Mouse (Mus musculus) small intestine, adult 2 months (tissue): ENCODE data around the gene Rps6ka5. TPM values are rescaled to one million over a fixed set of nuclear protein-coding genes. Genes with fewer than 3 reads are reported as not detected.

Experiments used
- H3K27ac ChIP-seq: fragments of 200-500 bp; 2 replicates; pipeline ENCODE4 v1.5.1; 2012; ENCODE audit warnings: low read depth, low read length, control low read depth, inconsistent platforms; ENCODE audit not compliant: insufficient read depth
- H3K27me3 ChIP-seq: fragments of 200-500 bp; 2 replicates; pipeline ENCODE4 v1.6.1; 2012; ENCODE audit warnings: mild to moderate bottlenecking, moderate library complexity, low read length, inconsistent platforms; ENCODE audit not compliant: control insufficient read depth, insufficient read depth
- H3K36me3 ChIP-seq: fragments of 200-500 bp; 2 replicates; pipeline ENCODE4 v1.6.1; 2012; ENCODE audit warnings: mild to moderate bottlenecking, low read length, control low read depth, inconsistent platforms; ENCODE audit not compliant: control insufficient read depth, insufficient read depth
- H3K4me1 ChIP-seq: fragments of 200-500 bp; 2 replicates; pipeline ENCODE4 v1.6.1; 2012; ENCODE audit warnings: low read length, inconsistent platforms, mixed read lengths; ENCODE audit not compliant: control insufficient read depth, insufficient read depth, insufficient read length
- H3K4me3 ChIP-seq: fragments of 200-500 bp; 2 replicates; pipeline ENCODE4 v1.5.1; 2012; ENCODE audit warnings: low read depth, mild to moderate bottlenecking, control low read depth, inconsistent platforms, low read length, moderate library complexity
- CTCF ChIP-seq: fragments of 200-500 bp; IDR thresholded peaks from 2 replicates; pipeline ENCODE4 v1.5.1; 2012; ENCODE audit warnings: low read depth, mild to moderate bottlenecking, control low read depth, inconsistent platforms, low read length, moderate library complexity, mixed read lengths; ENCODE audit not compliant: insufficient replicate concordance, insufficient read length; ENCODE audit errors: extremely low read depth
- POLR2A ChIP-seq: fragments of 200-500 bp; IDR thresholded peaks from 2 replicates; pipeline ENCODE4 v1.6.1; 2012; ENCODE audit warnings: low read depth, mild to moderate bottlenecking, control low read depth, inconsistent platforms, low read length, moderate library complexity
- WGBS: fragments of 180-500 bp; shearing (Covaris S2); methylation state at CpG from one replicate; pipeline ENCODE4 v1.1.7; 2018; 5-methylcytosine and 5-hydroxymethylcytosine counted together
- polyA plus RNA-seq: library from polyadenylated mRNA; depleted of rRNA; stranded (reverse); fragments of >200 nt; gene quantifications from 2 replicates; pipeline ENCODE4 v1.2.3, GENCODE M21; 2012

Rps6ka5 gene
- polyA plus RNA-seq, 1 experiment: 0.62 TPM

- H3K36me3 ChIP-seq: no peaks in the 10 kb centered on the region
- H3K4me1 ChIP-seq: peaks cover 3% of the 10 kb centered on the region; the same call in 1 of the 2 replicates
- TF ChIP-seq POLR2A (no peak), CTCF (no peak)
- no peak overlapping the region for H3K4me3 ChIP-seq
- no peaks in the 10 kb centered on the region for H3K27me3 ChIP-seq
- WGBS: 74% methylated on average over 3 of the region's 3 CpGs
- H3K27ac ChIP-seq: no peak overlapping the region
Observed at GRCm38 (mm10) chr12:100534028-100534427, 192.8 kb downstream of the Rps6ka5 start.

DNA sequence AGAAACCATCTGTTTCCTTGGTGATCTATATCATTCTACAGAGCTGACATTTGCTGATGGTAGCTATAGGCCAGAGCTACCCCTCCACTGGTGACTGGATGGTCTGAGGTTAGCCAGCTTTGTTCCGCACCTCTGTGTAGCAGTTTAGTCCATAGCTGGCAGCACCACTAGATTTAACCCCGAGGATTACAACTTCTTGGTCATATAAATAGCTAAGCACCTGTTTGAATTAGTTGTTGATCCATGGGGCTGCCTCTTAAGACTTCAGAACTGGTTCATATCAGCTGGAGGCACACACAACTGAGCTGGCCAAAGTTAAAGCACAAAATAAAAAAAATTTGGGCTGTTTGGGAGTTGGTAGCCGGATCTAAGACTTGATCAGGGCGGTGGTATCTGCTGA, 193.6 kb downstream of the Rps6ka5 start:
- 84% methylated on average over 4 of the region's 4 CpGs for WGBS
- Histone ChIP-seq H3K4me1 (peaks cover 8% of the 10 kb centered on the region; the same call in 1 of the 2 replicates), H3K4me3 (no peak overlapping the region), H3K27ac (no peak overlapping the region), H3K36me3 (no peaks in the 10 kb centered on the region), H3K27me3 (no peaks in the 10 kb centered on the region)
- TF ChIP-seq POLR2A (no peak), CTCF (no peak)

DNA sequence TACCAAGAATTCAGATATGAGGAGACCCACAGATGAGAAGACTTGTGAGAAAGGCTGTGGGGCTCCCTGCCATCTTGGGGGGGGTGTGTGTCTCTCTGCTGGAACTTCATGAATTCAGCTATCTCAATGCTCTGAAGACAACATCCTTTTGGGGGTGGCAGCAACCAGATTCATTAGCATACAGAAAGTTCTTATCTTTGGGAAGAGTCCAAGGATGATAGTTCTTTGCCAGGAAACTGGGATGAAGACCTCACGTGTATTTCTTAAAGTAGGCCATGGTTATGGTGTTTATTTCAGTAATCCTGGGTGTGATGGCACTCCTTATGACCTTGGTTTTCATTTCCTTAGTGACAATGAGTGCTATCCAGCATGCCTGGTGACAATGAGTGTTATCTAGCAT, 195.0 kb downstream of the Rps6ka5 start:
- Histone ChIP-seq H3K4me3 (no peak overlapping the region), H3K27ac (no peak overlapping the region), H3K36me3 (no peaks in the 10 kb centered on the region), H3K4me1 (peaks cover 8% of the 10 kb centered on the region; the same call in 1 of the 2 replicates), H3K27me3 (no peaks in the 10 kb centered on the region)
- TF ChIP-seq CTCF (no peak), POLR2A (no peak)
- WGBS: 33% methylated on average over 1 of the region's 1 CpGs

- Histone ChIP-seq H3K4me1 (peaks cover 8% of the 10 kb centered on the region; the same call in 1 of the 2 replicates), H3K27ac (no peak overlapping the region), H3K36me3 (no peaks in the 10 kb centered on the region), H3K4me3 (no peak overlapping the region), H3K27me3 (no peaks in the 10 kb centered on the region)
- TF ChIP-seq POLR2A (no peak), CTCF (no peak)
- 78% methylated on average over 5 of the region's 5 CpGs for WGBS
Observed at GRCm38 (mm10) chr12:100530871-100531270, 195.9 kb downstream of the Rps6ka5 start.

DNA sequence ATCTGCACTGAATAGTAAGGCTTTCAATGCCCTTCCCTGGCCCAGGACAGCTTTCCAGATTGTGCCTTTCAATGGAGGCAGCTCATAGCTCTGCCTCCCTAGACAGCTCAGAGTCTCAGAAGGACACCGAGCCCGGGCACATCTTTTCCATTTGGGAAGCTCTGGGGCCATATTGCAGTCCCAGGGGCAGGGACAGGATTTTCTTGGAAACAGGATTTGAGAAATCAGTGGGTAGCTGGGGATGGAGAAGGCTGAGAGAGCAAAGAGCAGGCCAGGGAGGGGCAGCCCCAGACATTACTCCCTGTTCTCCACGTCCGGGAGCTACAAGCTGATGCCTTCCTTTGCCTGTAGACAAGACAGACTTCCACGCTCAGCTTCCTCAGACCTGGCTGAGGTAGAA, 197.1 kb downstream of the Rps6ka5 start:
- H3K27me3 ChIP-seq: no peaks in the 10 kb centered on the region
- WGBS: 96% methylated on average over 5 of the region's 5 CpGs
- TF ChIP-seq CTCF (no peak), POLR2A (no peak)
- H3K4me1 ChIP-seq: peaks cover 8% of the 10 kb centered on the region; the same call in 1 of the 2 replicates
- H3K36me3 ChIP-seq: no peaks in the 10 kb centered on the region
- no peak overlapping the region for H3K27ac ChIP-seq
- H3K4me3 ChIP-seq: no peak overlapping the region

- Histone ChIP-seq H3K36me3 (no peaks in the 10 kb centered on the region), H3K4me3 (no peak overlapping the region), H3K27ac (peak overlapping the region; percentile 13), H3K27me3 (no peaks in the 10 kb centered on the region), H3K4me1 (peaks cover 8% of the 10 kb centered on the region; the same call in 1 of the 2 replicates)
- TF ChIP-seq CTCF: no peak
- no peak for TF ChIP-seq POLR2A
- WGBS: 36% methylated on average over 8 of the region's 8 CpGs
Observed at GRCm38 (mm10) chr12:100529172-100529571, 197.6 kb downstream of the Rps6ka5 start.

- WGBS: 73% methylated on average over 3 of the region's 3 CpGs
- Histone ChIP-seq H3K27ac (no peak overlapping the region; the same call in 1 of the 2 replicates), H3K27me3 (no peaks in the 10 kb centered on the region), H3K36me3 (no peaks in the 10 kb centered on the region), H3K4me3 (no peak overlapping the region), H3K4me1 (peaks cover 8% of the 10 kb centered on the region; the same call in 1 of the 2 replicates)
- no peak for TF ChIP-seq CTCF
- no peak for TF ChIP-seq POLR2A
Observed at GRCm38 (mm10) chr12:100528246-100528645, 198.5 kb downstream of the Rps6ka5 start.

- H3K27ac ChIP-seq: no peak overlapping the region
- no peaks in the 10 kb centered on the region for H3K36me3 ChIP-seq
- no peak for TF ChIP-seq POLR2A
- TF ChIP-seq CTCF: no peak
- H3K4me3 ChIP-seq: no peak overlapping the region
- peaks cover 8% of the 10 kb centered on the region; the same call in 1 of the 2 replicates for H3K4me1 ChIP-seq
- 54% methylated on average over 9 of the region's 9 CpGs for WGBS
- no peaks in the 10 kb centered on the region for H3K27me3 ChIP-seq
Observed at GRCm38 (mm10) chr12:100527753-100528152, 199.0 kb downstream of the Rps6ka5 start.
